Mouse (Mus musculus) cerebellum, adult (tissue): ENCODE results near the gene Swt1.
"Not testable (repeated sequence)": the region's sequence is repeated elsewhere in the genome, so short reads cannot be mapped to it uniquely, and the experiment has no call there.

Experiments used
- ATAC-seq: cut with Nextera tagmentation; 2 replicates; pipeline ENCODE4 v1.9.2; 2017; ENCODE audit warnings: mild to moderate bottlenecking, moderate library complexity, mixed read lengths; ENCODE audit not compliant: insufficient number of reproducible peaks, low FRiP score, low TSS enrichment

Swt1 gene

DNA sequence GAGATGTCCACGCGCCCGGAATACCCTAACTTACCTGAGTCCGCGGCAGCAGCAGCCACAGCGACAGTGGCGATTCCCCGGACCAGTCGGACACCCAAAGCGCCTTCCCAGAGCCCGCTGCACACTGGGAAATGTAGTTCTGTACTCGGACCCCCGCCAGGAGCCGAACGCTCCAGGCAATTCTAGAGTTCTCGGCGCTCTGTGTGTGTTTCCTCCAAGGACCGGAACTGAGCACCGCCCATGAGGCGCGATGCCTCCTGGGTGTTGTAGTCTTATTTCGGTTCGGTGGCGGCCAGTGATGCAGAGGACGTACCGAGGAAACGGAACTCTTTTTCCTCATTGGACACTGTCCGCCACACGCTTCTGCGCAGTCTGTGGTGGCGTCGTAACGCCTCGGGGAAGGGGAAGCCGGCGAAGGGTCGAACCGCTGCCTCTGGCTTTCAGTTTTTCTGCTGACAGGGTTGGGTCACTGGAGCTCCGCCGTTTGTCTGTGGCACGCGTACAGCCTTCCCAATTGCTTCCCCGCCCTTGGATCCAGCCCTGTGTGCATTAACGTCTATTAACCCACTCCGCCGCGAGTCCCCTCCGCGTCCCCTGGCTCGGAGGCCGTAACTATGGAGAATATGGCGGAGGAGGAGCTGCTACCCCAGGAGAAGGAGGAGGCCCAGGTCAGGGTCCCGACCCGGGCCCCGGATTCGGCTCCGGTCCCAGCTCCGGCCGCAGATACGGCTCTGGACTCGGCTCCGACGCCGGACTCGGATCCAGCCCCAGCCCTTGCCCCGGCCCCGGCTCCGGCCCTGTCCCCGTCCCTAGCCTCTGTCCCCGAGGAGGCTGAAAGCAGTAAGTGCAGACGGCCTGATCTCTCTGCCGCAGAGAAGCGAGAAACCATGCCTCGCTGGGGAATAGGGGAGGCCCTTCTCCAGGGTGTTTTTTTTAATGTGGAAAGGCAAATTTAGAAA is at the start of gene Swt1, which contains the start of gene Trmt1l:
TSS of gene Swt1 (minus strand) at position 193 of the 959 bp plus-strand sequence.
TSS of gene Trmt1l (plus strand) at position 280 of the 959 bp plus-strand sequence.
- ATAC-seq: peak; percentile 98

DNA sequence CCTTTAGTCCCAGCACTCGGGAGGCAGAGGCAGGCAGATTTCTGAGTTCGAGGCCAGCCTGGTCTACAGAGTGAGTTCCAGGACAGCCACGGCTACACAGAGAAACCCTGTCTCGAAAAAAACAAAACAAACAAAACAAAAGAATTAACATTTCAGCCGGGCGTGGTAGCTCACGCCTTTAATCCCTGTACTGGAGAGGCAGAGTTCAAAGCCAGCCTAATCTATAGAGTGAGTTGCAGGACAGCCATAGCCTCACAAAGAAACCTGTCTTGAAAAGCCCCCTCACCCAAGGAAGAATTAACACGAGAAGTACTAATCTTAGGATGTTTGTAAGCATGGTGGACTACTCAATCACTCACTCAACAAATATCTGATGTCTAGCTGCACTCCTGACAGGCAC is 44.1 kb upstream of the Swt1 start:
- ATAC-seq: not testable (repeated sequence)

DNA sequence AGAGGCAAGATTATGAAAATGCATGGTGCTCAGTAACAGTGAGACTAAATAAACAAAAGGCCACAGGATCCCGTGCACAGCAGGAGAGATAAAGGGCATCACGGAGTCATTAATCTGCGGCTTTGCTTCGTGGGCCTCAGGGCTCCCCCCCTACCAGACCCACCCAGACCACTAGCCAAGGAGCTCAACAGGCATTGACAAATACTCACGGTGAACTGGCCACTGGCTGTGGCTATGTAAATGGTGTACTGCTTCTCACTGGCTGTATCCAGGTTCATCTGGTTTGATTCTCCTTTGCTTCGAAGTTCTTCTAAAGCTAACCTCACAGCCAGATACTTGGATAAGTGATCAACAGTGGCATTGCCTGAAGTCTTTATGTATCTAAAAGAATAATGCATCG is 43.2 kb upstream of the Swt1 start:
- ATAC-seq: no peak

DNA sequence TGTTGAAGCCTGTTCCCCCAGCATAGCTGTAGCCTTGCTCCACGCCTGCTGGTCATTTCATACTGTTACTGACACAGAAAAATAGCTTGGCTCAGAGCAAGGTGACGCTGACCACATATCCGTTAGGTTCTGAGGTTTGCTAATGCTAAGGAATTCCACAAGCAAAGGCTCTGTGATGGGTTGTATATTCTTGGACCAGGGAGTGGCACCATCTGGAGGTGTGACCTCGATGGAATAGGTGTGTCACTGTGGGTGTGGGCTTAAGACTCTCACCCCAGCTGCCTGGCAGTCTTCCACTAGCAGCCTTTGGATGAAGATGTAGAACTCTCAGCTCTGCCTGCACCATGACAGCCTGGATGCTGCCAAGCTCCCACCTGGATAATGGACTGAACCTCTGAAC is 38.3 kb upstream of the Swt1 start:
- no peak for ATAC-seq

DNA sequence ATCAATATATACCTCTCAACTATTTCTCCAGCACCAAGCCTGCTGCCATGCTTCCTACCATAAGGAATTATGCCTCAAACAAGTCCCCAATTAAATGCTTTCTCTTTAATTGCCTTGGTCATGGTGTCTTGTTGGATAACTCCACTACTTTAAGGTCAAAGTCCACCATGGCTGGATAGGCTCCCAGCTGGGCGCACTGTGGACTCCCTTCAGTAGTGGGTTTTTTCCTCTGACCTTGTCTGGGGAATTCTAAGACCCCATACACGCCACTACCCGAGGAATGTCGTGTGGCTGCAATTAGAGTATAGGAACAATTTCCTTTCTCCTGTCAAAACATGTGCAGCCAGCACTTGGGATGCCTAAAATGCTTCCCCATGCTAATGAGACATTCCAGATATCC is 36.7 kb upstream of the Swt1 start:
- no peak for ATAC-seq

DNA sequence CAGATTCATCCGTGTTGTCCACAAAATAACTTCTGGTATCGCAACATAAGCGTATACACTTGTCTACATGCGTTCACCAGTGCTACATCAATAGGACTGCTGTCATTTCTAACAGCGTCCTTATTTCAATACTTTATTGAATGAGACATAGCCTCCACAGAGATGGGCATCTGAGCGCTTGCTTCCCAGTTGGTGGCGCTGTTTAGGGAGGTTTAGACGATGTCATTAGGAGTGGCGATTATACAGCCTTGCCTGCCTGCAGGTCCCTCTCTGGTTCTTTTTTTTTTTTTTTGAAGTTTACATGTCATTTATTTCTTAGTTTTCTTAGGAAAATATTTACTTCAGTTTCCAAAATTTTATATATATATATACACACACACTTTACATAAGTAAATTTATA is 33.0 kb upstream of the Swt1 start:
- no peak for ATAC-seq

DNA sequence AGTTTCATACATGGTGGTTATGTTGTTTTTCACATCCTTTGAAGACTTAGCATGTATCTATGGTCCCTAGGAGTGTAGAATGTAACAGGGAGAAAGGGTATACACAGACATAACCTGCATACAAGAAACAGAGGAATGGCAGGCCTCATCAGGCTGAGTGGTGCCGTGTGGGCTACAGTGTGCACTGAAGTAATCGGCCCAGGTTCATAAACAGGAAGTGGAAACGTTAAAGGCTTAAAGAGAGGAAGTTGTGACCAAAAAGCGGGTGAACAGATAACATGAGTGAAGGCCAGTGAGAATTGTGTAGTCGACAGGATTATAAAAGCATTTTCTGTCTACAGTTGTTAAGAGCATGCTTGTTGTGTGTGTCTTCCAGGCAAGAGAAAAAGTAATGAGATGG is 28.8 kb upstream of the Swt1 start:
- ATAC-seq: no peak

DNA sequence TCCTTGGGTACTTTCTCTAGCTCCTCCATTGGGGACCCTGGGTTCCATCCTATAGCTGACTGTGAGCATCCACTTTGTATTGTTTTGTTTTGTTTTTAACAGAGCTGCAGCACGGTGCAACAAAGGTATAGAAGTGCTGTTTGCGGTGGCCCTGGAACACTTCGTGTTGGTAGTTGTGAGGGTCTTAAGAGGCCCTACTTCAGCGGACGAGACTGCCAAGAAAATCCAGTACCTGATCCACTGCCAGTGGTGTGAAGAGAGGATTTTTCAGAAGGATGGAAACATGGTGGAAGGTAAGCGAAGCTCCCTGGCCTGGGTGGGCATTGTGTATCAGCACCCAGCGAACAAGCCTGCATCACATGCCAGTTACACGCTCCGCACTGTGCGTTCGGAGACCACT is 23.7 kb upstream of the Swt1 start:
- no peak for ATAC-seq

DNA sequence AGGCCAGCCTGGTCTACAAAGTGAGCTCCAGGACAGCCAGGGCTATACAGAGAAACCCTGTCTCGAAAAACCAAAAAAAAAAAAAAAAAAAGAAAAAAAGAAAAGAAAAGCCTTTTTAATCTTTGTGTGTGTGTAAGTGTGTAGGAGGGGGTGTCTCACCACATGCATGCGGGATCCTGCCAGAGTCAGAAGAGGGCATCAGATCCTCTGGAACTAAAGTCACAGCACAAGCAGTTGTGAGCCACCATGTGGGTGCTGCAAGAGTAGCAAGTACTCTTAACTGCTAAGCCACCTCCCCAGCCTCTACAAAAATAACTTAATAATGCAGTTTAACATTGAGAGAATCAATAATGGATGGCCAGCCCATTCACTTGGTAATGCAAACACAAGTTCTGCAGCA is 22.6 kb upstream of the Swt1 start:
- ATAC-seq: no peak

DNA sequence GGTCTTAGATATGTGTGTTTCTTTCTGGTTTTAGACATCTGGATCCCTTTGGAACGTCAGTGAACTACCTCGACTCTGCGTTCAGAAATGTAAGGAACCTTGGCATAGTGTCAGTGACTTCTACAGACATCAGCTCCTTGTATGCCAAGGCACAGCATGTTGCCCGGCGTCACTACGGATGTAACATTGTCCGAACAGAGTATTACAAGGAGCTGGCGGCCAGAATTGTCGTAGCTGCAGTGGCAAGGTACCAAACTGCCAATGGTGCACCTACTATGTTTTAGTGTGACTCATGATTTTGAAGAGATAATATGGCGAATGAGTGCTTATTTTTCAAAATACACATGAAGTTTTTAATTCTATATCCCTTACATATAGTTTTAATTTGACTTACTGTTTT is 21.6 kb upstream of the Swt1 start:
- ATAC-seq: no peak

DNA sequence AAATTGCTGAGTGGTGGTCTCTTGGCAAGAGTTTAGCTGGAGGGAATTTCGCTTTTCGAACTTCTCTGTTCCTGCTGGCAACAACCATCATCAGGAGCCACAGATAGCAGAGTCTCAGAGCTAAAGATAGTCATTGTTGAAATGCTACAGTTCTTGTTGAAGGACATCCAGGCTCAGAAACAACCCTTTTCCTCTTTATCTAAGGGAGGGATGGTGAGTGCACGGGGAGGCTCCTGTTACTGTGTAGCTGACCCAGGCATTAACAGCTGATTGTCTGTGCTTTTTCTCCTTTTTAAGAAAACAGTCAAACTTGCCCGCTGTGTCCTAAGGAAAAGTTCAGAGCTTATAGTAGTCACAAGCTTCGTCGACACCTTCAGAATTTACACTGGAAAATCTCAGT is 7.2 kb upstream of the Swt1 start:
- ATAC-seq: no peak

DNA sequence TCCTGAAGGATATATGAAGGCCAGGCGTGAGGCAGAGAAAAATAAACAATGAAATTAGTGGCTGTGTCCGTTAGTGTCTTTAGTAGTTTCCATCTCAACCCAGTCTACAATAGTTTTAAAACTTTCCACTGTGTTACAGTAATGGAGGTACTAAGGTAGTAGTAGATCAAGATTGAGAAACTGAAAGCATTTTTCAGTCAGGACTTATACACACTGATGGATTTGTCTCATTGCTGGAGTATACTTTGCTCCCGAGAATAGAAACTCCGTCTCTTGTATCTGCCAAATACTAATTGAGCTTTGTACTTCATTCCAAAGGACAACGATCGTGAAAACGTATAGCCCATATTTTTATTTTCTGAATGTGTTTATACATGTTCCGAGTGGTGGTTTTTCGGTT is 1.1 kb upstream of the Swt1 start:
- no peak for ATAC-seq

DNA sequence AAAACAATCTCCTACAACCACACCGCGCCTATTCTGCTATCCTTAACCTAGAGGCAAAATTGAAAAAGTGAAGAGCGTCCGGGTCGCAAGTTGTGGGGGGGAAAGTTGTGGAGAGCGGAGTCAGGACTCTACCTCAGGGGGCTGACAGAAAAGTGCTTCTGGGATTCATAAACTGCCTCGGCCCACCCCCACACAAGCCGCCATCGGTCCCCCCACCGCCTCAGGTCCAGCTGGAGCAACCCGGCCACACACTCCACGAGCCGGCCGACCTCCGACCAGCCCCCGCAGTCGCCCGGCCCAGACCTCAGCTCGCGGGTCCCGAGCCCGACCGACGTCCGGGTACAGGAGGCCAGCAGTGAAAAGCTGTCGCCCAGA is 380 bp downstream of the Swt1 start:
- ATAC-seq: peak; percentile 0

DNA sequence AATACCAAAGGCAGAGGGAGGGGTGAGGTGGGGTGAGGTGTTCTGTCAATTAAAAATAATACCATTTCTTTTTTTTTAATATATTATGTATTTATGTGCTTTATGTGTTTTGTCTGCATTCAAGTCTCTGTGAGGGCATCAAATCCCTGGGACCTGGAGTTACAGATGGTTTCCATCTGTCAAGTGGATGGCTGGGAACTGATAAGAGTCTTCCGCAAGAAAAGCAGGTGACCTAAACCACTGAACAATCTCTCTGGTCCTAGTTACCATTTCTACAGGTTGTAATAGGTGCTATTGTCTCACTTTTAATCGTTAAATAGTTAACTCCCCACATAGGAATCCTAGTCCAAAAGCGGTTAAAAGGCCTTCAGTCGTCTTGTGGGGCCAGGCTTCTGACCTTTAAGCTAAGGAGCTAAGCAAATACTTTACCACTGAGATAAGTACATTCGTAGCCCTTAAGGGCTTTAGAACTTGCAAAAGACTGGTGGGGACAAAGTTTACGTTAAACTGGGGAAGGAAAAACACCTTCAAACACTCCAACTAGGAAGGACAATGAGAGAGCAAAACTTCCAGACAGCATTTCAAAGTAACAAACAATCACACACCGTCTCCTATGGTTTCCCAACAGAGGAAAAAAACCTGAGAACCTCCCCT is 1.2 kb downstream of the Swt1 start:
- ATAC-seq: no peak

DNA sequence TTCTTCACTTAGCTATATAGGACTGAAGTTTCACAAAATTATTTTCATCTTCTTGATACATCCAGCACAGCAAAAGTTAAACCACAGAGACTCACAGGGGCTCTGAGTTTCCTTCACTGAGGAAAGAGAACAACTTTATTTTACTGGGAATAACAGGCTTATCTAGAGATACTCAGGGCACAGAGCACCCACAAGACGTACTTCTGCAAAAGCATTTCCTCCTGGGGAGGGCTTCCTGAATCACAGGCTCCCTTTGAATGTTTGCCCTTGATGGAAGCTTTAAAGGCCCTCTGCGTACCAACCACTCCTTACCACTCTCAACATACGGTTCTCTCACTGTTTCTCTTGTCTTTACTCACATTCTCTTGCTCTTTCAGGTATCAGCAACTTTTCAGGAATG is 6.1 kb downstream of the Swt1 start:
- no peak for ATAC-seq

DNA sequence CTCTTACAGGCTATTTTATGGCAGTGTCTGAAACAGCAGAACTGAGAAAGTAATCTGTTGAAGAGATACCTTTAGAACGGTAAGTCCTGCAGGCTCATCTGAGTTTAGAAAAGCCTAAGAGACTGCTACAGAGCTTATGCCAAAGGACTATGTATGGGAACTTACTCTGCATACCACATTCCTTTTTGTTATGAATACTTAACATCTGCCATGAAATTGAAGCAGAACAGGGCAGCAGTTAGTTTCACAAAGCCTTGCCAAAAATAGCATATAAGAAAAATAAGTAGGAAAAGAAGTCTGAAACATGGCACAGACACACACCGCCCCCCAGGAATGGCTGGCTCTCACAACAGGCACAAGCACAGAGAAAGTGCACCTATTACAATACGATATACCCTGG is 18.4 kb downstream of the Swt1 start:
- no peak for ATAC-seq

DNA sequence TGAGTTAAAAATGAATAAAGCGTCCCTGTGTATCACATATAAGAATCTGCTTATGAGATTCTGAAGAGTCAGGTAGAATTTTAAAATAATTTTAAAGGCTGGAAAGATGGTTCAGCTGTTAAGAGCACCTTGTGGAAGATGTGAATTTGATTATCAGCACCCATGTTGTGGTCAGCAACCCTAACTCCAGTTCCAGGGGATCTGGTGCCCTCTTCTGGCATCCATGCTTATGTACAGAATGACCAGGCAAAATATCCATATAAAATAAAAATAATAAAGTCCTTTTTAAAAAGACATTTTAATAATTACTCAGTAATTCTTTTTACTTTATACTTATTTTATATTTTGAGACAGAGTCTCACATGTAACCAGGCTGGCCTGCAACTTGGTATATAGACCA is 38.2 kb downstream of the Swt1 start:
- ATAC-seq: no peak

DNA sequence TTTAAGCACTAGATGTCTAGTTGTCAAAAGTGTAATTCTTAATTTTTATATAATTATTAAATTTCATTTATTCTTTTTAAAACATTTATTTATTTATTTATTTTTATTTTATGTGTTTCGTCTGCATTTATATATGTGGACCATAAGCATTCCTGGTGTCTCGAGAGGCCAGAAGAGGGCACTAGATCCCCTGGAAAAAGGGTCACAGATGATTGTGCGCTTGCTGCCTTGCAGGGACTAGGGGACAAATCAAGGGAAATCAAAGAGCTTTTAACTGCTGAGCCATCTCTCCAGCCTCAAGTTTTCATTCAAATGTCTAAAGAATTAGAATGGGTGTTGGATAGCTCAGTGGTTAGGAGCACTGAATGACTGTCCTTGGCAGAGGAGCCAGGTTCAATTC is 50.9 kb downstream of the Swt1 start:
- no peak for ATAC-seq

DNA sequence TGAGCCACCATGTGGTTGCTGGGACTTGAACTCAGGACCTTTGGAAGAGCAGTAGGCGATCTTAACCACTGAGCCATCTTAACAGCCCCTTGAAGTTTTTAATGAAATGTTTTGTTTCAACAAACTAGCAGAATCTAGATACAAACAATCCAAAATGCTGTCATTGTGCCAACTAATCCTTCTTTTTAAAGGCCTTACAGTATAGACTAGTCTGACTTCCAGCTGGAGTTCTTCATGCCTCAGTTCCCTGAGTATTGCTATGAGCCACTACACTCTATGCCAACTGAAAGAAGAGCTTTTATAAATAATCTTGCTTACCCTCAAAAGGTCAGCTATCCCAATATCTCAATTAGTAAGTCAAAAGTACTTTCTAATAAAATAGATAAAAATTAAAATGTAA is 55.4 kb downstream of the Swt1 start:
- ATAC-seq: no peak

DNA sequence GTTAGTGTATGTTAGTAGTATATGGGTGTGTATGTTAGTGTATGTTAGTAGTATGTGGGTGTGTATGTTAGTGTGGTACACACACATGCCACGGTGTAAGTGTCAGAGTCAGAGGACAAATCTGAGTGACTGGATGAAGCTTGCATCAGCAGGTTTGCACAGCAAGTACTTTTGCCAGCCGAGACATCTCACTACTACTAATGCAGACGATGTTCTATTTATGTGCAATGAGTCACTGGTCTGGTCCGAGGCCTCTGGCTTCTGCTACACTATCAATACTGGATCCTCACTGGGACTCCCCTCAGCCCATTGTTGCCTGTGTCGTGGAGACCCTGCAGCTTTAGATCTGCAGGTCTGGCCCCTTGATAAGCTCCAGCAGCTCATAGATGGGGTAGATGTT is 56.7 kb downstream of the Swt1 start:
- ATAC-seq: no peak

DNA sequence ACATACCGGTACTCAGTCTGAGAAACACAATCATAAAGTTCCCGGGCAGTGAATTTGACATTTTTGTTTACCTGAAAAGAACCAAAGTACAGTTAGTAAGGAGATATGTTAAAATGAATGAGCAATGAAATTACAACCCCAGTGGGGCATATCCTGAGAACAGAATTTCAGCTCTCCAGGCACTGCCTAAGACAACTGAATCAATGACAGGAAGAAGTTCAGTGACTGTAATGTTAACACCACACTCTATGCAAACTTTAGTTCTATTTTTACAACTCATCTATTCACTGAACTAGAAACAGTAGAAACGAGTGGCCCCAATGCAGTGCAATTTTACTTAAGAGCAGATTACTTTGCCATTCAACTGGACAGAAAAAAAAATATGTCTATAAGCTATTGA is 57.7 kb downstream of the Swt1 start:
- ATAC-seq: no peak

DNA sequence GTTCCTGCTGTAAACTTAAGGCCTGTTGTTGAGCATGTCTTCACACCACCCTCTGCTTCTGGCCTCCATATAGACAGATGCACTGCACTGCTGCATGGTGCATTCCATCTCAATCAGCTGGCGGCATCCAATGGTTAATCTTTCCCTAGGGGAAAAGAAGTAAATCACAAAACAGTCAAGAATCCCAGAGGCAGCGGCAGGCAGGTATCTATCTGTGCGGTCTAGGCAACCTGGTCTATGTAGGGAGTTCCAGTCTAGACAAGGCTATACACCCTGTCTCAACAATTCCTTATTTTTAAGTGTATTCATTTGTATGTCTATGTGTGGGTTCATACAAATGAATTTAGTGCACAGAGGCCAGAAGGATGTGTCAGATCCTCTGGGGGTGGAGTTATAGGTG is 59.8 kb downstream of the Swt1 start:
- no peak for ATAC-seq
